Mouse (Mus musculus): ENCODE measurements at regions not wholly inside any gene's neighbourhood (a gene's known extent, or its start where the extent isn't known, plus 50 kb on each side); places are given as distances from the start of the nearest gene placed in this dataset.

DNA sequence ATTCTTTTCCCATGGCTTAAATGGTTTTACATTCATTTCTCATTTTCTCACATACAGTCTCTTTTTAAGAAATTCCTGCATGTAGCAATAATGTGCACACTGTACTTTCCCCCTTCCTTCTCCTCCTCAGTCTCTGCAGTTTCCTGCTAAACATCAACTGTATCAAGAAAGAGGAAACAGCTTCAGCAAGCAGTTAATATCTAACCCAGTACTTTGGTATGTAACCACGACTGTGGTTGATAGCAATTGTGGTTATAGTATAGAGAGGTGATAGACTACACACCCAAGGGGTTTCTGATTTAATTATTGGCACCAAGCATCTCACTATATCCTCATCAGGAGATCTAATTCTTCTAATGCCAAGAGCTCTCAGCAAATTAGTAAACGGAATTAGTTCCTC, 52.8 kb upstream of the Eci2 start:
- no peaks in the 10 kb centered on the region for H3K36me3 ChIP-seq (ENCODE audit: insufficient read depth, low read length)
- H3K9me3 ChIP-seq (ENCODE audit: low read length), result no peaks in the 10 kb centered on the region; the same call in 1 of the 2 replicates
- ATAC-seq (ENCODE audit: low FRiP score, low TSS enrichment), result no peak
- 57% methylated on average over 2 of the region's 2 CpGs for WGBS
- H3K27me3 ChIP-seq (ENCODE audit: insufficient read depth, low read length), result no peaks in the 10 kb centered on the region
- no peak overlapping the region for H3K9ac ChIP-seq (replicated peaks; ENCODE audit: low read length)
- H3K4me1 ChIP-seq (ENCODE audit: insufficient read depth, low read length), result 0 out of 2 replicates have a peak, but pooled peaks cover 6% of the 10 kb centered on the region
- H3K4me2 ChIP-seq (replicated peaks; ENCODE audit: low read depth, low read length), result no peak overlapping the region
- no peak overlapping the region for H3K4me3 ChIP-seq (ENCODE audit: low read length)
- H3K27ac ChIP-seq (ENCODE audit: low read length), result no peak overlapping the region

DNA sequence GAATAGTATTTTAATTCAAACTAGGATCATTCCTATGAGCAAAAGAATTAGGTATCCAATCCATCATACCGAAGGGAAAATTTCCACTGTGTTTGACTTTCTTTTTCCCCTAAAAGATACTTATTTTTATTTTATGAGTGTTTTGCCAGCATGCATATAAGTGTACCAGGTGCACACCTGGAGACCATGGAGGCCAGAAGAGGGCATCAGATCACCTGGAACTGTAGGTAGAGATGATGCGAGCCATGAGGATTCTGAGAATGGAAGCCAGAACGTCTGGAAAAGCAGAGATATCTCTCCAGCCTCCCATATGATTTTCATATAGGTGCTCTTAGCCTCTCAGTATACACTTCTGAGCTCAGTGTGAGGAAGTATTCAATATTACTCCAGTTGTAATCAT, 58.5 kb upstream of the Eci2 start:
- Histone ChIP-seq H3K9me3 (ENCODE audit: low read length) (no peaks in the 10 kb centered on the region; the same call in 1 of the 2 replicates), H3K4me2 (replicated peaks; ENCODE audit: low read depth, low read length) (no peak overlapping the region), H3K27me3 (ENCODE audit: insufficient read depth, low read length) (no peaks in the 10 kb centered on the region), H3K9ac (replicated peaks; ENCODE audit: low read length) (no peak overlapping the region), H3K4me1 (ENCODE audit: insufficient read depth, low read length) (no peaks in the 10 kb centered on the region), H3K27ac (ENCODE audit: low read length) (no peak overlapping the region), H3K36me3 (ENCODE audit: insufficient read depth, low read length) (no peaks in the 10 kb centered on the region), H3K4me3 (ENCODE audit: low read length) (no peak overlapping the region)
- WGBS, result 78% methylated on average over 3 of the region's 3 CpGs
- no peak for ATAC-seq (ENCODE audit: low FRiP score, low TSS enrichment)

DNA sequence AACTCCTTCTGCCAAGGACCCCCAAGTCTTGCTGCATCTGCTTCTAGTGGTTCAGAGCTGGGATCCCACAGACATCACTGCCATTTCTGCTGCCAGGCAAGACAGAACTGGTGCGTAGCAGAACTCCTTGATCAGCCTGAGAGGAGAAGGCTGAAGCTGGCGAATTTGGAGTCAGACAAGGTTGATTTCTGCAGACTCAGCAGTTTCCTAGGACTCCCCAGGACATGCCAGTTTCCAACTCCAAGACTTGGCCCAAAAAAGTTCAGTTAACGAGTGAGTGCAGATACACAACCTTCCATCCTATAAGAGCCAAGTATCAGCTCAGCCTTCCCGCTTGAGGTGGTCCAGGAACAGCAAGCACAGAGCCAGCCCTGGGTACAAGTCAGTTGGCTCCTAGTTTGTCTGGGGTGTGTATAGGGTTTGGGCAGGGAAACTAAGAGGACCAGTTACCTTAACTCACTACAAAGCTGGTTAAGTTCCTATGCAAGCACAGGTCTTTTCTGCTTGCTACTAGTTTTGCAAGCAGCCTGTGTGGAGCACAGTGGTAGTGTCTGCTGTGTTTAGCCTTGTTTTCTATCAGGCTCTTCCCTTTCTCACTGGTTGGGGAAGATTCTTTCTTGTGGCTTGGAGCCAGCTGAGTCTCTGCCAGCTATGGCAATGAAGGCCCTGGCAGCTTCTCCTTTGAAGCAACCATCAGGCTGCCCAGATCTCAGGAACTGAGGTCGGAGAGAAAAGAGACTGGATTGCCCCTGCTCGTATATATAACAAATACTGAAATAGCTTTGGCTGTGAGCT, 60.5 kb upstream of the Eci2 start:
- Histone ChIP-seq H3K36me3 (ENCODE audit: insufficient read depth, low read length) (no peaks in the 10 kb centered on the region), H3K4me3 (ENCODE audit: low read length) (no peak overlapping the region), H3K9ac (replicated peaks; ENCODE audit: low read length) (no peak overlapping the region), H3K27me3 (ENCODE audit: insufficient read depth, low read length) (no peaks in the 10 kb centered on the region), H3K9me3 (ENCODE audit: low read length) (no peaks in the 10 kb centered on the region; the same call in 1 of the 2 replicates), H3K4me1 (ENCODE audit: insufficient read depth, low read length) (no peaks in the 10 kb centered on the region), H3K27ac (ENCODE audit: low read length) (no peak overlapping the region), H3K4me2 (replicated peaks; ENCODE audit: low read depth, low read length) (no peak overlapping the region)
- WGBS, result 80% methylated on average over 6 of the region's 6 CpGs
- ATAC-seq (ENCODE audit: low FRiP score, low TSS enrichment), result no peak

- no peak overlapping the region for H3K4me3 ChIP-seq (ENCODE audit: low read length)
- no peaks in the 10 kb centered on the region for H3K36me3 ChIP-seq (ENCODE audit: insufficient read depth, low read length)
- H3K27me3 ChIP-seq (ENCODE audit: insufficient read depth, low read length), result no peaks in the 10 kb centered on the region
- no peak for ATAC-seq (ENCODE audit: low FRiP score, low TSS enrichment)
- H3K9me3 ChIP-seq (ENCODE audit: low read length), result no peaks in the 10 kb centered on the region
- H3K27ac ChIP-seq (ENCODE audit: low read length), result no peak overlapping the region
- H3K4me2 ChIP-seq (replicated peaks; ENCODE audit: low read depth, low read length), result no peak overlapping the region
- no peaks in the 10 kb centered on the region for H3K4me1 ChIP-seq (ENCODE audit: insufficient read depth, low read length)
- WGBS, result 75% methylated on average over 3 of the region's 3 CpGs
- H3K9ac ChIP-seq (replicated peaks; ENCODE audit: low read length), result no peak overlapping the region
These were observed 64.3 kb upstream of the Eci2 start for GRCm38 (mm10) chr13:35091155-35091554.

DNA sequence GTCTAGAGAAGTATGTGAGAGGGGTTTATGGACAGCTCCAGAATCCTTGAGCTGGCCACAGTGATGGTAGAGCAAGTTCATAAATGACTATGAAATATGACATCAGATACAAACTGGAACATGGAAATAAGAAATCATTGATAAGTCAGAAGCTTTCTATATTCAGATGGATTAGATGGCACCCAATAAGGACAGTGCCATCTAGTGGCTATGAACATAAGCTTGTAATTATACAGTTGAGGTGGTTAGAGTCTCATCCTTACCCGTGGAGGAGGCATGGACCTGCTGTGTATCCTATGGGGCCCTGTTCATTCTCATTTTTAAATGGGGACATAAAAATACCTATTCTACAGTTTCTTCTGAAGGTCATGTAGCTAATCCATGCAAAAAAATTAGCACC, 92.9 kb upstream of the Eci2 start:
- Histone ChIP-seq H3K9me3 (ENCODE audit: low read length) (no peaks in the 10 kb centered on the region), H3K27me3 (ENCODE audit: insufficient read depth, low read length) (no peaks in the 10 kb centered on the region), H3K9ac (replicated peaks; ENCODE audit: low read length) (no peak overlapping the region), H3K4me2 (replicated peaks; ENCODE audit: low read depth, low read length) (no peak overlapping the region), H3K4me3 (ENCODE audit: low read length) (no peak overlapping the region), H3K36me3 (ENCODE audit: insufficient read depth, low read length) (no peaks in the 10 kb centered on the region), H3K27ac (ENCODE audit: low read length) (no peak overlapping the region), H3K4me1 (ENCODE audit: insufficient read depth, low read length) (no peaks in the 10 kb centered on the region)
- 17% methylated on average over 1 of the region's 1 CpGs for WGBS
- ATAC-seq (ENCODE audit: low FRiP score, low TSS enrichment), result no peak

DNA sequence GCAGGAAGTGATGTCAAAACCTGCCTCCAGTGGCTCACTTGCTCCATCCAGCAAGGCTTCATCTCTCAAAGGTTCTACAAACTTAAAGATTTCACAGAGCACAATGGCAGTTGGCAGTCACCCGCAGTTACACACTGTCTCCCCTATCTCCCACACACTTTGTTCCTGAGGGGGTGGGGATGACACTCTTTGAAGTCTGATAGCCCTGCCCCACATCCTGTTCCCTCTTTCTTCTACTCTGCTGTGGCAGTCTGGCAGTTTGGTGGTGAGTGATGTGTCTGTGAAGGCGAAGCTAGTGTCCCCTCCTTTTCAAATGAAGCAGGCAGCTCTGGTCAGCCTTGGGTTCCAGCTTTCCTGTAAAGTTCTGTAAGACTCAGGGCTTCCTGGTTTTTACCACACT, 102.6 kb upstream of the Eci2 start:
- Histone ChIP-seq H3K36me3 (ENCODE audit: insufficient read depth, low read length) (no peaks in the 10 kb centered on the region), H3K27ac (ENCODE audit: low read length) (no peak overlapping the region), H3K9ac (replicated peaks; ENCODE audit: low read length) (no peak overlapping the region), H3K27me3 (ENCODE audit: insufficient read depth, low read length) (no peaks in the 10 kb centered on the region), H3K9me3 (ENCODE audit: low read length) (no peaks in the 10 kb centered on the region), H3K4me2 (replicated peaks; ENCODE audit: low read depth, low read length) (no peak overlapping the region), H3K4me1 (ENCODE audit: insufficient read depth, low read length) (no peaks in the 10 kb centered on the region), H3K4me3 (ENCODE audit: low read length) (no peak overlapping the region)
- 33% methylated on average over 2 of the region's 2 CpGs for WGBS
- ATAC-seq (ENCODE audit: low FRiP score, low TSS enrichment), result no peak

DNA sequence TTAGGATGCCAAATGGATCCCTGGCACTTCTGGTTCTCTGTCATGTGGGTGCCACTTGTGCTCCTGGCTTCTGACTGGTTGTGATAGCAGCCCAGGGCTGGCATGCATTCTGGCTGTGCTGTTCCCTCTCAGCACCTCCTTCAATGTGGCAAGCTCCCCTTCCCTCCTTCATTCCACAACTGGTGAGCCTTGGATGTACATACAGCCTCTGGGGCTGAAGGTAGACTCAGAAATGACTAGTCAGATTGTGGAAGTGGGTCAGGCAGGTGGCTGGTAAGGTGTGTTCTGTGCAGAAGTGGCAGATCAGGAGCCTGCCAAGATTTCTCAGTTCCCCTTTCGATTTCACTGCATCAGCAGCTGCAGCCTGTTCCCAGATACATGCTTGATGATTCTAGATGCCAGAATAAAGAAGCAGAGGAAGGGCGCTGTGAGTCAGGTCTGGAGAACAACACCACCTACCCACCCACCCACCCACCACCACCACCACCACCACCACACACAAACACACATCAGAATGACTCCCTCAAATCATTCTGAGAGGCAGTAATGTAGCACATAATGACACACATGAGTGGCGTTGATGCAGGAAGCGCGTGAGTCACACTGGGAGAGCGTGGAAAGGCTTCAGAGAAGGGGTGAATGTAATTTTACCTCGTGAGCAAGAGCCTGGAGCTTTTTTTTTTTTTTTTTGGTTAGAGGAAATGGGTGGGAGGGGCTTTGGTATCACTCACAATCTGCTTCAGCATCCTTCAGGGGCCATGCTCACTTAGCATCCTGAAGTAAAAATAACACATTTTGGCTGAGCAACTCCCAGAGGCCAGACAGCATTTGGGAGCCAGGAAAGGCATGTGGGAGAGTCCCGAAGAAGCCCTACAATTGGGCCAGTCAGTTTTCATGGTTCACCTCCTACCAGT, 104.6 kb upstream of the Eci2 start:
- 48% methylated on average over 8 of the region's 8 CpGs for WGBS
- Histone ChIP-seq H3K27ac (ENCODE audit: low read length) (no peak overlapping the region), H3K9ac (replicated peaks; ENCODE audit: low read length) (no peak overlapping the region), H3K27me3 (ENCODE audit: insufficient read depth, low read length) (no peaks in the 10 kb centered on the region), H3K36me3 (ENCODE audit: insufficient read depth, low read length) (no peaks in the 10 kb centered on the region), H3K4me3 (ENCODE audit: low read length) (no peak overlapping the region), H3K4me2 (replicated peaks; ENCODE audit: low read depth, low read length) (no peak overlapping the region), H3K9me3 (ENCODE audit: low read length) (no peaks in the 10 kb centered on the region), H3K4me1 (ENCODE audit: insufficient read depth, low read length) (no peaks in the 10 kb centered on the region)
- no peak for ATAC-seq (ENCODE audit: low FRiP score, low TSS enrichment)

DNA sequence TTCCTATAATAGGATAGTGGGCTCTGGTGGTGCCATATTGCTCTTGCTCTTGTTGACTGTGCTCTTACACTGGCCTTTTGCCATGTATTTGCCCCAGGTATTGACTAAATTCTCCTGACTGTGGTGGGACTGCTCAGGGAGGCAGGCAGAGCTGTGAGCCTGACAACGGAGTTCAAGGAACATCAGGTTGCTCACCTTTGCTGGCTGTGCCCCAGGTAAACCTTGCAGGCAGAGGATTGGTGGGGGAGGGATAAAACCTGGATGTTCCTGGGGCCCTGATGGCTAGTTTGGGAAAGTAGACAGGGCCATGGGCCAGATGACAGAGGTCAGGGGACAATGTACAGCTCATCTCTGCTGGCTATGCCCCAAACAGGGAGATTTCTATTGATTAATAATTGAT, 124.7 kb upstream of the Eci2 start:
- no peaks in the 10 kb centered on the region for H3K9me3 ChIP-seq (ENCODE audit: low read length)
- no peak overlapping the region for H3K4me2 ChIP-seq (replicated peaks; ENCODE audit: low read depth, low read length)
- no peak overlapping the region for H3K9ac ChIP-seq (replicated peaks; ENCODE audit: low read length)
- H3K27me3 ChIP-seq (ENCODE audit: insufficient read depth, low read length), result no peaks in the 10 kb centered on the region
- ATAC-seq (ENCODE audit: low FRiP score, low TSS enrichment), result no peak
- 74% methylated on average over 1 of the region's 1 CpGs for WGBS
- no peak overlapping the region for H3K4me3 ChIP-seq (ENCODE audit: low read length)
- H3K27ac ChIP-seq (ENCODE audit: low read length), result no peak overlapping the region
- no peaks in the 10 kb centered on the region for H3K4me1 ChIP-seq (ENCODE audit: insufficient read depth, low read length)
- H3K36me3 ChIP-seq (ENCODE audit: insufficient read depth, low read length), result no peaks in the 10 kb centered on the region

DNA sequence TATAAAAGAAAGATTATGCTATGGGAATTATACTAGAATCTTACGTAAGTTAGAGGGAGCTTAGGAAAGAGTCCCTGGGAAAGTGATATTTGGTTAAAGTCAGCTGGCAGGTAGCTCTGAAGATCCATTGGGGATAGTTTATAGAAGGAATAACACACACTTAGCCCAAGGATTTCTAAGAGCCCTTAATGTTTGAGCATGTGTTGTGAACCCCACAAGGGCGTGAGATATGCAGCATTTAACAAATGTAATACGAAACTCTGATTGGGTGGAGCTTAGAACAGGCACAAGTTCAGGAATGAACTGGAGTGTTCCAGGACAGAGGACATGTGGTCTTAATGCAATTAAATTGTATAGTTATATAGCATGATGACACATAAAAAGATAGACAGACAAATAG, 132.6 kb upstream of the Eci2 start:
- ATAC-seq (ENCODE audit: low FRiP score, low TSS enrichment), result no peak
- Histone ChIP-seq H3K4me2 (replicated peaks; ENCODE audit: low read depth, low read length) (no peak overlapping the region), H3K9me3 (ENCODE audit: low read length) (no peaks in the 10 kb centered on the region; the same call in 1 of the 2 replicates), H3K9ac (replicated peaks; ENCODE audit: low read length) (no peak overlapping the region), H3K4me1 (ENCODE audit: insufficient read depth, low read length) (no peaks in the 10 kb centered on the region), H3K27ac (ENCODE audit: low read length) (no peak overlapping the region), H3K4me3 (ENCODE audit: low read length) (no peak overlapping the region), H3K36me3 (ENCODE audit: insufficient read depth, low read length) (no peaks in the 10 kb centered on the region), H3K27me3 (ENCODE audit: insufficient read depth, low read length) (no peaks in the 10 kb centered on the region)
- WGBS, result 67% methylated on average over 3 of the region's 3 CpGs

- 32% methylated on average over 2 of the region's 2 CpGs for WGBS
- Histone ChIP-seq H3K4me1 (ENCODE audit: insufficient read depth, low read length) (no peaks in the 10 kb centered on the region), H3K4me2 (replicated peaks; ENCODE audit: low read depth, low read length) (no peak overlapping the region), H3K9me3 (ENCODE audit: low read length) (no peaks in the 10 kb centered on the region; the same call in 1 of the 2 replicates), H3K9ac (replicated peaks; ENCODE audit: low read length) (no peak overlapping the region), H3K27ac (ENCODE audit: low read length) (no peak overlapping the region), H3K36me3 (ENCODE audit: insufficient read depth, low read length) (no peaks in the 10 kb centered on the region), H3K27me3 (ENCODE audit: insufficient read depth, low read length) (no peaks in the 10 kb centered on the region), H3K4me3 (ENCODE audit: low read length) (no peak overlapping the region)
- no peak for ATAC-seq (ENCODE audit: low FRiP score, low TSS enrichment)
These were observed 133.9 kb upstream of the Eci2 start for GRCm38 (mm10) chr13:35160767-35161166.
